Mouse (Mus musculus) cerebellum, adult 9-11 months (tissue): Measurements from ENCODE around the gene Hmgb2.
A peak's percentile ranks its signal among the peaks of the same experiment; 100 is the strongest.
"Not testable (repeated sequence)": the region's sequence is repeated elsewhere in the genome, so short reads cannot be mapped to it uniquely, and the experiment has no call there.

Experiments used
- DNase-seq: peaks from one replicate; pipeline ENCODE4 v3.0.0; 2022

Hmgb2 gene

DNA sequence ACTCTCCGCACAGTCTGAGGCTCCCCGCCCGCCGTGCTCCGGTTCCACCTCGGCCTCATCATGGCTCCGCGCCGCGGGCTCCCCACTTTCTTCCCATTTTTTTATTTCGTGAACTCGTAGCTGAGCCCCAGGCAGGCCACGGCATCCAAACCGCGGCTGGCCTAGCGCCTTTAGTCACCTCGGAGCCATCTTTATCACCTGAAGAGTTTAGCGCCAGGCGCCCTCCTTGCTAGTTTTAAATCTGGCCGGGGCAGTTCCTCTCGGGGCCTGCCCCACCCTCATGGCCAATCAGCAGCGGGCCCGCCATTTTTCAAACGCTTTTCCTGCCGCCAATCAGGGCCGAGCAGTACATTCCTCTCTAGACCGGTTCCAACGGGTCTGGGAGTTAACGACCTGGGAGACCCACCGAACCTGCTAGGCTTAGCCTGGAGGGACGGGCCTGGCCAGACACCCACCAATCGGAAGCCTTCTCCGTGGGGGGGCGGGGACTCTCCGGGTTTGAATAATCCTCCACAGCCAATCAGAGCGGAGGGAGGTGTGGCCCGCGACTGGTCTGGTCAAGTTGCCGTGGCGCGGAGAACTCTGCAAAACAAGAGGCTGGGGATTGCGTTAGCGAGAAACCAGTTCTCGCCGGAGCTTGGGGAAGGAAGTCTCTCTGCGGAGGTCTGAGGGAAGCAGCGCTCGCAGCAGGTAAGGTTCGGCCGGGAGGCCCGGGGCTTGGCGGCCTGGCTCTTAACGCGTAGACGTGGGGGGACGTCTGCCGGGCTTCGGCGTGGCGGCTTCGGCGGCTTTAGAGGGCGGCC is at the start of gene Hmgb2:
Hmgb2 (plus strand) TSS at position 592 of the 803 bp plus-strand sequence.
- peak; percentile 100 for DNase-seq

DNA sequence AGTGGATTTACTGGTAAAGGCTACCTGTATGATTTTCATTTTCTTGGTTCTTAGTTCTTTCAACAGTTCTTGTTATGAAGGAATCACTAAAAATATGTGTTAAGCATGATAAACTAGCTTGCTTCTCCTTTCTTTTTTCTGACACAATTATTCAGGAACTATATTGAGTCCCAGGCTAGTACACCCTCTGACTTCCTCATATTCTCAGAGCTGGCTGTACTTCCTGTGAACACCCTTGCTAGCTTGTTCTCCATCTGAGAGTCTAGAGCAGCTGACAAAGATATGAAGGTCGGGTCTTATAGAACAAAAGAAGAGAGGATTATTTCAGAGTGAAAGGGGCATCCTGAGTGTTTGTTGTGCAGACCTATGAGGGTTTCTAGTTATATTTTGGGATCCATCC is 48.9 kb upstream of the Hmgb2 start:
- DNase-seq = no peak

DNA sequence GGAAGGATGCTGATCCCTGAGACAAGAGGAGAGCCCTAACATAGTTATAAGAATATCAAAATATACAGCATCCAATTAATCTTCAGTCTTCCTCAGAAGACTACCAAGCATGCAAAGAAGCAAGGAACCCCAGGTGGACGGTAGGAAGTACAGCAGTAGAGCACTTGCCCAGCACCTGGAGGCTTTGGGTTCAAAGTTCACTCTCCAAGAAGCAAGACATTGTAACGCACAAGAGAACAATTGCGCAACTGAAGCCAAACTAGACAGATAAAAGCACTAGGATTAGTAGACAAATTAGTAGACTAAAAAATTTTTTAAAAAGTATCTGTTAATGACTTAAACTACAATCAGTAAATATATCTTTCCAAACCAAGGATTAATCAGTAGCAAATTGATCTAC is 48.0 kb upstream of the Hmgb2 start:
- no peak for DNase-seq

DNA sequence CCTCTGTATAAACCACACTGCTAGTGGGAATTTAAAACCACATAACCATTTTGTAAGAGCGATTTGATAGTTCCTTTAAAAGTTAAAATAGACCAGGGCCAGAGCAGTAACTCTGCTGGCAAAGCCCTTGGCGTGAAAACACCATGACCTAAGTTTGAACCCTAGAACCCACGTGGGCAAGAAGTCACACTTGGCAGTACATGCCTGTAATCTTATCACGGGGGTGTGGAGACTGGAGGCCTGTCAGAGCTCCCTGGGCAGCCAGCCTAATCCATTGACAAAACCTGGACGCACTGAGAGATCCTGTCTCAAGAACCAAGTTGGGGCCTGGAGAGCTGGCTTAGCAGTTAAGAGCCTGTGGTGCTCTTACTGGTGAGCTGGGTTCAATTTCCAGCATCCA is 43.1 kb upstream of the Hmgb2 start:
- no peak for DNase-seq

DNA sequence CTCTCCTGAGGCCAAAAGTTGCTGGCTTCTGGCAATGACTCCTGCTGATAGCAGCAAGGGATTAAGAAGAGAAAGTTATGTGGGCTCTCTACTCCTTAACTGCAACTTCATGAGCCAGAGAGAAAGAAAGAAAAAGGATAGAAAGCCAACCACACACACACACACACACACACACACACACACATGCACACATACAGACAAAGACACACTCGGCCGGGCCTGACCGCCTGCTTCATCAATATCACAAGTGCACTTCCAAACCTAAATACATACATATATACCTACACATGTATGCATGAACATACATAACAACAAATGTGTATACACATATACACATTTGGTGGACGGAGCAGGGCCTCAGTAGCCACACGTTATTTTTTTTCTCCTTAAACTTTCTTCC is 40.8 kb upstream of the Hmgb2 start:
- DNase-seq = no peak

DNA sequence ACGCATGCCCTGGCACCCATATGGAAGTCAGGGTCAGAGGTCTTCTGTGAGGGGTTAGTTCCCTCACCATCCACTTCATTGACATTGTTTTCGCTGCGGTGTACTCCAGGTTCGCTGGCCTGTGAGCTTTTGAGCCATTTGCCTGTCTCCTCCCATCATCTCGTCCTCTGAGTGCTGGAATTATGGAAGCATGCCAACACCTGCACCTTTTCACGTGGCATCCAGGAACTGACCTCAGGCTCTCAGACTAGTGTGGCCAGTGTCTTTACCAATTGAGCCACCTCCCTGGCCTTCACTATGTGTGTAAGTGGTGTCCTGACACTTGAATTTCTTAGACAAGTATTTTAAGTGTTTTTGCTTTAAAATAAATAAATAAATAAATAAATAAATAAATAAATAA is 38.0 kb upstream of the Hmgb2 start:
- DNase-seq = no peak

DNA sequence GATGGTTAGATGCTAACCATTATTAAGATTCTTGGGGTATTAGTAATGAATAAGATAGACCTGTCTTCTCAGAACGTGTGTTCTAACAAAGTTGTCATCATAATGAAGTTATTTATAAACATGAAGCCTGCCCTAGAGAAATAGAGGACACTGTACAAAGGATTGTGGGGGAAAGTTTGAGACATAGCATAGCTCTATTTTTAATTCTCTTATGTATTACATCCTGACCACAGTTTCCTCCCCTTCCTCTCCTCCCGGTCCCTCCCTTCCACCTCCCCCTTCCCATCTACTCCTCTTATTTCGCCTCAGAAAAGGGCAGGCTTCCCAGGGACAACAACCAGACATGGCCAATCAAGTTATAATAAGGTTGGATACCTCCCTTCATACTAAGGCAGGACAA is 33.3 kb upstream of the Hmgb2 start:
- DNase-seq = no peak

DNA sequence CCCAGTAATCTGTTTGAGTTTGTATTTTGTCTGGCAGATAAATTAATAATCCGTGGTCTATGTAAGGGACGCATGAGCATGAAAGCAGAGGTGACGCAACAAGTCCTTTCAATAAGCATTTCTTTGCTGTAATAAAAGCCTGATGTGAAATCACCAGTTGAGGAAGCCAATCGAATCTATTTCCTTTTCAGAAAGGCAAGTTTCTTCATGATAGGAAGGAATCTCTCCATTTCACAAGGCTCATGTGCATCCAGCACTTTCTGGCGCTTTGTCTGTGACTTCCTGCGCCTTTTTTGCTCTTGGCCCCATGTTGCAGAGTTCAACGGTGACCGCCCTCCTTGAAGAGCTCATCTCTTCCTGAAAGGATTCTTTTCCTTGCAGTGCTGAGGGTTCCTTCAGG is 32.0 kb upstream of the Hmgb2 start:
- no peak for DNase-seq

DNA sequence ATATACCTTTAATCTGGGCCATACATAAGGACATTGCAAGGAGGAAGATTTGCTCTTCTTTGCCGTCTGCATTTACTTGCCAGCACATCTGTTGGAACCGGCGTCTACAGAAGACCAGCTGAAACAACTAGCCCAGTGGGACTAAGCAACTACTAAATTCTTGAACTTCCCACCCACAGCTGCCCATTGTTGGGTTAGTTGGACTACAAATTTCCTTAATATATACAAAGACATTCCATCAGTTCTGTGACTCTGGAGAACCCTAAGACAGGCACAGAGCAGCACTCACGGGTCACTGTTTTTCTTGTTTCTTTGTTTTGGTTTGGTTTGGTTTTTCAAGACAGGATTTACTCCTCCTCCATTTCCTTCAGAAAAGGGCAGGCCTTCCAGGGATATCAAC is 31.1 kb upstream of the Hmgb2 start:
- no peak for DNase-seq

DNA sequence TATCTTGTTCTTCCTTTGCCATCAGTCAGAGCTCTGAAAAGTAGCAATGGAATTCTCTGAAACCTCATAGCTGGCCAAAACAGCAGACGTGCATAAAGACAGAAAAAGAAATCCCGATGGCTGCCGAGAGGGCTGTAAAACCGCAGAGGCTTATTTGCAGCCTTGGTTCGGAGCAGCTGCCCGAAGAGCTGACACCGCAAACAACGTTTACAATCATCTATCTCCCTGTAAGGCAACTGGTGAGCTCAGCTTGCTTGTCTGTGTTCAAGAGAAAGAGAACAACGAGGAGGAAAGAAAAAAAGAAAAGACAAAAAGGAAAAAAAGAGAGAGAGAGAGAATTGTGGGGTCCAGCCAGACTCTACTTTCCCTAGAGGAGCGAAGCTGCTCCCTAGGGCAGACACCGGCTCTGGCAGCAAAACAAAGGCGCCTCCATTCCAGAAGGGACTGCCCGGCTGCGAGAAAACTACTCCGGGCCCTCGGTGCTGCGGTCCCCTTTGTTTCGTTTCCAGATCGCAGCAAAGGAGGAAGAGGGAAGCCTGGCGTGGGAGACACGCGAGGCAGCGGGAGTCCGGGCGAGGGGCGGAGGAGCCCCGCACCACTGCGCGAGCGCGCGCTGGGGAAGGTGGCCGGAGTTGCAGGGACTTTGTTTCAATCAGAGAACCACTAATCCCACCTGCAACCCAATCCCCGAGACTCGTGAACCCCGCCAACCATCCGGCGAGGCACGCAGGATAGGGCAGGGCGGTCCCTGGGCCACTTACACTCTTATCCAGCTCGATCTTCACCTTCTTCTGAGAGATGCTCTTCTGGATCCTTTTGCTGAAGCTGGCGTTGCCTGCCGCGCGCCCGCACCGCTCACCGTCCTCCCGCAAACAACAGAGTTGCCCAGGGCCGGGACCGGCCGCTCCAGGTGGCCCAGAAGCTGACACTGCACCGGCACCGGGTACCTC is 24.9 kb upstream of the Hmgb2 start:
- peak; percentile 38 for DNase-seq

DNA sequence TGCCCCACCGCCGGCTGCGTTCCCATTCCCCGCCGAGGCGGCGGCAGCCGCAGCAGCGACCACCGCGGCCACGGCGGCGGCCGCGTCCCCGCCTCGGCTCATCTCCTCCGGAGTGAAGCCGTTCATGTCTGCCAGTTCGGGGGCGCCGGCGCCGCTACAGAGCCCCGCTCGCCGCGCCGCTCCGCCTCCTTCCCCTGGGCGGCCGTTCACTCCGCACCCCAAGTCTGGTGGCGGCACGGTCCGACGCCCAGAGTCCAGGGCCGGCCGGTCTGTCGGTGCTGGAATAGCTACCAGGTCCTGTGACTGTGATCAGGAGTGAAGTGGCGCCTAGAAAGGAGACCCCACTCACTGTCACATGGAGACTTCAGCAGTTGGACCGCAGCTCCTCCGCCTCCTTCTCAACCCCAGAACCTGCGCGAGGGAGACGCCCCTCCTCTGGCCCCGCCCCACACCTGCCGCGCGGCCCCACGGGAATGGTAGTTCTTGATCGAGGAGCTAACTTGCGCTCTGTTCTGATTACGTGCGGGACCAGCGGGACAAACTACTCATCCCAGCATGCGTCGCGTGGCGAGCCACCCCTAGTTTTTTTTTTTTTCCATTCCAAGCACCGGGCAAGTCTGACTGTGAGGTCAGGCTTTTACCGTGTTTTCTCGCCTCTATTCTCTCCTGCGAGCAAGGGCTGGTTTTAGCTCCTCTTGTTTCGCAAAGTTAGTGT is 24.1 kb upstream of the Hmgb2 start, which contains the start of gene Sap30:
Sap30 (minus strand) TSS at position 420 of the 715 bp plus-strand sequence.
- peak; percentile 99 for DNase-seq

DNA sequence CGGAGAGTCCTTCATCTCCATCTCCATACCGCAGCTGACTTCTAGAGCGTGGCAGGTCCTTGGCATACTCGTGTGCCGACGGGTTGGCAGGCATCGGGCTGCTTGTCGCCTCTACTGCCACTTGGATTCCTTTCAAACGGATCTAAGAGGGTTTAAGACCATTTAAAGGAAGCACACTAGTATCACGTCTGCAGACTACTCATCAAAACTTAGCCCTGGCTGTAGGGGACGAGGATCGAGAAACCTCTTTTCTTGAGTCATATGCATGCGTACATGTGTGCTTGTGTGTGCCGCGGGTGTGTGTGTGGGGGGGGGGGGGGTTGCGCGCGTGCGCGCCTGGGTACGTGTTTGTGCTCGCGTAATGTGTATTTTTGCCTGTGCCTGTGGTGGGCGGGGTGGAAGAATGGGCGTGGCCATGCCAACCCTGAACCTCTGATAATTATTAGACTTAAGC is 23.4 kb upstream of the Hmgb2 start:
- DNase-seq = peak; percentile 82

DNA sequence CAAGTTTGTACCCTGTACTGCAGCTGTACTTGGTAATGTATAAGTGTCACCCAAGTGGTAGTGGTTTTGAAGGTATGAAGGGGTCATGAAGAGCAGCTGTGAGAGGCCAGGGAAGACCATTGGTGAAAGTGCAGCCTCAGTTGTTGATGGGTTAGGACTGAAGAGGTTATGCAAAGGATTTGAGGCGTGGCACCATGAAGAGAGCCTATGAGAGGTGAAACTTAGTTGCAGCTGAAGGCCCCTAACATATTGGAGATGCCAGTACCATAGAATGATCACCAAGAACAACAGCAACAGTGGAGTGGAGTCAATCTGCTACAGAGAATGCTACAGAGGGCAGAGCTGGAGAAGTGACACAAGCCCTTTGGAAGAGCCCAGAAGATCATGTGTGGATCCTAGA is 22.3 kb upstream of the Hmgb2 start:
- no peak for DNase-seq

DNA sequence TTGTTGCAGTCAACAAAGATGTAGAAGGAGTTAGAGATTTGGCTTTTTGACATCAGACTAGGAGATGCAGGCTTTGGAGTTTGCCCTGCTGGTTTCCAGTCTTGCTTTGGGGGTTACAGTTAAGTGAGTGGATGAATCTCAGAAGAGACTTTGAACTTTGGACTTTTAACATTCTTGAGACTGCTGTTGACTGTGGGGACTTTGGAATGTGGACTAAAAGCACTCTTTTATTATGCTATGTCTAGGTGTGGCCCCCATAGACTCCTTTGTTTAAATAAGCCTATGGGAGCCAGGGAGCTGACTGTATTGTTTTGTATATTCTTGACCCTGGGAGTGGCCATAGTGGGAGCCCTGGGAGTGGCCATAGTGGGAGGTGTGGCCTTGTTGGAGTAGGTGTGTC is 21.8 kb upstream of the Hmgb2 start:
- DNase-seq = no peak

DNA sequence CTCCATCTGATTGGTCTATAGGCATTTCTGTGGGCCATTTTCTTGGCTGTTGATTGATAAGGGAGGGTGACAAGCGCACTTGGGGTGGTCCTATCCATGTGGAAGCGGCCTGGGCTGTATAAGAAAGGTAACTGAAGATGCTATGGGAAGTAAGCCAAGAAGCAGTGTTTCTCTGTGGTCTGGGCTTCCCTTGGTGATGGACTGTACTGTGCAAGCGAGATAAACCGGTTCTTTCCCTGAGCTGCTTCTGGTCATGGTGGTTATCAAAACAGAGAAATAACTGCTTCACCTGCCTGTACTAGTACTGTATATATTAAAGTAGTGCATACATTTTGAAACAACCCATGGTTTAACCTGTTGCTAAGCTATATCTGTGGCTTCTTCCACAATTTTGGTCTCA is 19.8 kb upstream of the Hmgb2 start:
- DNase-seq = no peak

DNA sequence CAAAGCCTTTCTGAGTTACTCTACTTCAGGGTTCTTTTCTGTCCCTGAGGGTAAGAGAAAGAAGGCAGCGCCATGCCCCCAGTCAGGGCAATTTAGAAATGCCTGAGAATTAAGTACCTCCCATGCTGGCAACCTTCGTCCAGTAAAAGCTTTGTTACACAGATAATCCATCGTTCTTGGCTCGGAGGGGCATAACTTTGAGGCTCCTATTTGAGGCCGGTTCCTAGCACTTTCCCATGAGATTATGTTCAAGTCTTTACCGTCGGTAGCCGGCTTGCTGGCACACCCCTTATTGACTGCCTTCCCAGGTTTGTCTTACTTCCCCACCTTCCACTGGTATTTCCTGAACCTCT is 13.2 kb upstream of the Hmgb2 start:
- DNase-seq = no peak

DNA sequence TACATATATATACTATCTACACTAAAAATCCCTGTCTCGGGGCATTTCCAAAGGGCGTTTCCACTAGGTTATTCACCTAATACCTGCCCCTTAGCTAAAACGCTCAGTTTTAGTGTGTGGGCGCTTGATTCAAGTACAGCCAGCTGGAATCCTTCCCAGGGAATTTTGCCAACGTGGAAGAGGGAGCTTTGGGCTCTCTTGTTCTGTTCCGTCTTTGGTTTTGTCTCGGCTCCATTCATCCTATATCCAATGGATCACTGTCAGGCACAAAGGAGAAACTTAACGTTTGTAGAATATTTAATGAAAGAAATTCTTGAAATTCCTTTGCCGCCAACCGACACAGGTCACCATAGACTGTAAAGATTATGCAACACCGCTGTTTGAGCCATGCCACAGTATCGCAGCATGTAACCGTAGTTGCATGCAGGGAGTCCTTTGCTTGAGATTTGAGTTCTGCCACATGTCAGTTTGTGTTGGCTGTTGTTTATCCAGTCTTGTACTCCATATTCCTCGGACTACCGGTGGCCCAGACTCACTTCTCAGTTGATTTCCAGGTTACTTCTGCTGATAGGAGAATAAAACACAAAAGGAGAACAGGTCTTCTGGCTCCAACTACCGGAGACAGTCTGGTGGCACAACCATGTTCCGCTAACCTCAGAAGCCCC is 12.7 kb upstream of the Hmgb2 start:
- peak; percentile 84 for DNase-seq

DNA sequence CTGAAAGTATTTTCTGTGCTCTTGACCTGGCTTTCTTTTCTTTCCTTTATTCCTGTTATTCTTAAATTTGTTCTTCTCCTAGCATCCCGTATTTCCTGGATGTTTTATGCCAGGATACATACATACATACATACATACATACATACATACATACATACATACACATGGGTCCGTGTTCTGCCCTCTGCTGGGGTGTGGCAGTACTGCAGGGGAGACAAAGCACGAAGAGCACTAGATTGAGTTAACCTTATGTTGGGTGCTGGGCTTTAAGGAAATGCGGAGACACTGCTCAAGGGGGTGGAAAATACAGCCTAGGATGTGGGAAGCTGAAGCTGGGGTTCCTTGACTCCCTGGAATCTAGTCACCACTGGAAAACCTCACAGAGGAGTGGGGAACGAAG is 8.1 kb upstream of the Hmgb2 start:
- peak; percentile 44 for DNase-seq

DNA sequence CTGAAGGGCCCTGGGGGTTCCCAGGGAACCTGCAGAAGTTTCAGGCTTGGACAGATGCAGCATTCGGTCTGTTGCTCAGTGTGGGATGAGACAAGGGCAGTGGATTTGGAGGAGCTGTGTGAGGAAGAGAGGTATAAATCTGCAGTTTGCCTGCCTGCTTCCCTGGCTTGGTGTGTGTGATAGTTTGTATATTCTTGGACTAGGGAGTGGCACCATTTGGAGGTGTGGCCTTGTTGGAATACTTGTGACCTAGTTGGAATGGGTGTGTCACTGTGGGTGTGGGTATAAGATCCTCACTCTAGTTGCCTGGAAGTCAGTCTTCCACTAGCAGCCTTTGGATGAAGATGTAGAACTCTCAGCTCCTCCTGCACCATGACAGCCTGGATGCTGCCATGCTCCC is 6.2 kb upstream of the Hmgb2 start:
- DNase-seq = not testable (repeated sequence)

DNA sequence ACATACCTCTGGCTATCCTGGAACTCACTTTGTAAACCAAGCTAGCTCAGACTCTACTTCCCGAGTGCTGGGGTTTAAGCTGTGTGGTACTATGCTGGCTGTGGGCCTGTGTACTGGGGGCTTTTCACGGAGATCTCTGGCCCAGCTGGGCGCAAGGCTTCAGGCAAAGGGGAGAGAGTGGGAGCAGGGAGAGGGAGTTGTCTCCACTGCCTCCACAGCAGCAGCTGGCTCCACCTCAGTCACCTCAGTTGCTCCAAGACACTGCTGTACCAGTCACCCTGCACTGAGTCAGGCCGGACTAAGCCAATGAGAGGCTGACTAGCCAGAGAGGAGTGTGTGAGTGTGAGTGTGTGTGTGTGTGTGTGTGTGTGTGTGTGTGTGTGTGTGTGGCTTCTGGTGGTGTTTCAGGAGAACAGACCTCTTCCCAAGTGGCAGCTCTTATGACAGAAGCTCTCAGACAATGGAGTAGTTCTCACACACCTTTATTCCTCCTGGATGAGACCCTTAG is 4.1 kb upstream of the Hmgb2 start:
- no peak for DNase-seq

DNA sequence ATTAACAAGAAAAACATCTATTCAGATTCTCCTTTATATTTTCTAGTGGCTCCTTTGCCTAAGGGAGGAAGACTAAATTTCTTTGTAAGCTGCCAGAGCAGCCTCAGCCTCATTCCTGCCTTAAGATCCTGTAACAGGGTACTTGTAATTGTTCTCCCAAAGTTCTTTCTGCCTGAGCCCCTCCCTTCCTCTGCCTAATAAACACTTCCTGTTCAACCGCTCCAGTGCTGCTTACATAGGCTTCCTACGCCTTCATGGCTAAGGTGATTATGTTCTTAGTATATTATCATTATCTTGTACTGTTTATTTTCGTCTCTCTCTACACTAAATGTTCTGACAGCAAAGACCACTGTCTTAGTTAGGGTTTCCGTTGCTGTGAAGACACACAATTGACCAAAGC is 3.0 kb upstream of the Hmgb2 start:
- no peak for DNase-seq

DNA sequence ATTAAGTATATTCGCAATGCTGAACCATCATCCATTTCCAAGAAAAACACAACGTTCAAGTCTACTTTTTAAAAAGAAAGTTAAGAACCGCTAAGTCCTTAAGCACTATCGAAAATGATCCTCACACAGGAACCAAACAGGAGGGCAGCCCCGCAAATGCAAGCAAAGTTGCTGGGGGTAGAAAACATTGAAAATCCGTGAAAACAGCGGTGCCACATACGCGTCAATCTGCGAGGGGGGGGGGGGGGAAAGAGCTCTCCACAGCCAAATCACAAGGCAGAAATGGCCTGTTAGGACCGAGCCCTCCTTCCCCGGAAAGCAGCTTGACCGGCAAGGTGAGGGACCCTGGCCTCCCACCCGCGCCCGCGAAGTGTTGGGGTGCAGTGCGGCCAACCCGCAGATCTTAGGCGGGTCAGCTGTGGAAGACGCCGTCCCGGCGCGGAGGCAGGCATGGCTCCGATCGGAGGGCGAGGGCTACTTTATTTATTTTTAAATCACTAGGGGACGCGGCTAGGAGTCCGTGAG is 854 bp upstream of the Hmgb2 start:
- no peak for DNase-seq
